Mouse (Mus musculus): ENCODE data around the gene Rpl22.

Gene Rpl22

GRCm38 (mm10) chr4:152353886-152354637 lies 28.5 kb downstream of the Rpl22 start:
- in situ Hi-C loops (cut with MboI; ENCODE audit: unreplicated experiment in 2 of 2), result no loop called here

- in situ Hi-C loops (cut with MboI; ENCODE audit: unreplicated experiment in 2 of 2), result no loop called here
Measured at GRCm38 (mm10) chr4:152355672-152356071, 30.1 kb downstream of the Rpl22 start.

- in situ Hi-C loops (cut with MboI; ENCODE audit: unreplicated experiment in 2 of 2), result no loop called here
Measured at GRCm38 (mm10) chr4:152359700-152360099, 34.2 kb downstream of the Rpl22 start.

GRCm38 (mm10) chr4:152360855-152361254 lies 35.3 kb downstream of the Rpl22 start:
- in situ Hi-C loops (cut with MboI; ENCODE audit: unreplicated experiment in 2 of 2), result no loop called here

GRCm38 (mm10) chr4:152362180-152362579 lies 36.6 kb downstream of the Rpl22 start:
- in situ Hi-C loops (cut with MboI; ENCODE audit: unreplicated experiment in 2 of 2), result no loop called here

GRCm38 (mm10) chr4:152365228-152365627 lies 39.7 kb downstream of the Rpl22 start:
- in situ Hi-C loops (cut with MboI; ENCODE audit: unreplicated experiment in 2 of 2), result no loop called here

- in situ Hi-C loops (cut with MboI; ENCODE audit: unreplicated experiment in 2 of 2), result no loop called here
Measured at GRCm38 (mm10) chr4:152382528-152383252, 57.1 kb downstream of the Rpl22 start.

All from v-Abl transformed pro-B cells (cell line).